Mouse (Mus musculus) CH12.LX (cell line): Measurements from ENCODE around the gene 4931428F04Rik. TPM values are rescaled to one million over a fixed set of nuclear protein-coding genes. Genes with fewer than 3 reads are reported as not detected.

Experiments used
- DNase-seq: peaks from one replicate; pipeline ENCODE4 v3.0.0-alpha.2; 2013; ENCODE audit errors: extremely low read depth
- H3K27ac ChIP-seq: 2 replicates; pipeline ENCODE4 v1.5.1; 2012; ENCODE audit warnings: low read depth, mild to moderate bottlenecking, control low read depth, moderate library complexity; ENCODE audit not compliant: insufficient read depth
- H3K27me3 ChIP-seq: replicated peaks from 2 replicates; pipeline ENCODE3; 2012; ENCODE audit warnings: inconsistent platforms
- H3K36me3 ChIP-seq, 2 experiments: replicated peaks in 1 of 2; 2 replicates each; pipeline versions ENCODE3 to v1.6.1; 2012; ENCODE audit warnings: inconsistent platforms in 1 of 2, low read length in 1 of 2, mild to moderate bottlenecking in 1 of 2, mixed read lengths in 1 of 2, moderate library complexity in 1 of 2; ENCODE audit not compliant: control insufficient read depth in 1 of 2, insufficient read depth in 1 of 2
- H3K4me1 ChIP-seq, 2 experiments: 2 replicates each; pipeline ENCODE4 v1.6.1; 2012; ENCODE audit warnings: inconsistent platforms in 1 of 2, moderate library complexity in 1 of 2; ENCODE audit not compliant: insufficient read depth in 2 of 2, control insufficient read depth in 1 of 2
- H3K4me2 ChIP-seq: 2 replicates; pipeline ENCODE4 v1.6.1; 2012; ENCODE audit warnings: low read depth, mild to moderate bottlenecking, control low read depth; ENCODE audit not compliant: poor library complexity, insufficient read depth, severe bottlenecking
- H3K4me3 ChIP-seq, 3 experiments: fragments of 150-350 bp in 1 of 3; sonication (generic) in 1 of 3; replicated peaks in 1 of 3; 2 replicates each; pipeline versions ENCODE3 to v1.5.1; 2011 to 2012; ENCODE audit warnings: low read depth in 2 of 3, low read length in 2 of 3, mild to moderate bottlenecking in 2 of 3, moderate library complexity in 2 of 3, control low read depth in 1 of 3, improper control_type of control experiment in 1 of 3, inconsistent platforms in 1 of 3, mixed read lengths in 1 of 3; ENCODE audit not compliant: poor library complexity in 1 of 3
- H3K79me2 ChIP-seq: replicated peaks from 2 replicates; pipeline ENCODE4 v1.6.1; 2012; ENCODE audit warnings: mild to moderate bottlenecking, moderate library complexity; ENCODE audit not compliant: control insufficient read depth, poor library complexity, insufficient read depth, severe bottlenecking; ENCODE audit errors: extremely low read depth
- H3K9ac ChIP-seq: 2 replicates; pipeline ENCODE4 v1.6.1; 2012; ENCODE audit warnings: low read depth, mild to moderate bottlenecking, control low read depth, moderate library complexity; ENCODE audit not compliant: insufficient read depth
- H3K9me3 ChIP-seq: replicated peaks from 2 replicates; pipeline ENCODE3; 2012; ENCODE audit warnings: low read length, inconsistent platforms, mixed read lengths
- BHLHE40 ChIP-seq: IDR thresholded peaks from 2 replicates; pipeline ENCODE4 v1.6.1; 2011; ENCODE audit warnings: mild to moderate bottlenecking, low read depth, low read length, improper control_type of control experiment
- CHD2 ChIP-seq: IDR thresholded peaks from 2 replicates; pipeline ENCODE4 v1.6.1; 2011; ENCODE audit warnings: low read length, improper control_type of control experiment
- ELF1 ChIP-seq: IDR thresholded peaks from 2 replicates; pipeline ENCODE4 v1.6.1; 2014; ENCODE audit warnings: low read depth, mild to moderate bottlenecking, inconsistent platforms, low read length, improper control_type of control experiment
- EP300 ChIP-seq: IDR thresholded peaks from 2 replicates; pipeline ENCODE4 v1.6.1; 2011; ENCODE audit warnings: low read length, improper control_type of control experiment
- ETS1 ChIP-seq: conservative IDR thresholded peaks from 2 replicates; pipeline ENCODE4 v1.6.1; 2012; ENCODE audit warnings: low read depth, mild to moderate bottlenecking, inconsistent platforms, low read length, improper control_type of control experiment, moderate library complexity
- HCFC1 ChIP-seq: IDR thresholded peaks from 2 replicates; pipeline ENCODE4 v1.6.1; 2012; ENCODE audit warnings: low read depth, mild to moderate bottlenecking, inconsistent platforms, low read length, improper control_type of control experiment
- IRF4 ChIP-seq: IDR thresholded peaks from 2 replicates; pipeline ENCODE4 v1.6.1; 2014; ENCODE audit warnings: low read depth, mild to moderate bottlenecking, inconsistent platforms, low read length, improper control_type of control experiment
- JUND ChIP-seq: conservative IDR thresholded peaks from 2 replicates; pipeline ENCODE4 v1.6.1; 2011; ENCODE audit warnings: low read depth, low read length, improper control_type of control experiment
- KAT2A ChIP-seq: IDR thresholded peaks from 2 replicates; pipeline ENCODE4 v1.6.1; 2012; ENCODE audit warnings: low read length, improper control_type of control experiment, inconsistent platforms; ENCODE audit not compliant: insufficient replicate concordance
- MAZ ChIP-seq: IDR thresholded peaks from 2 replicates; pipeline ENCODE4 v1.6.1; 2012; ENCODE audit warnings: low read depth, mild to moderate bottlenecking, inconsistent platforms, low read length, improper control_type of control experiment, moderate library complexity
- MYC ChIP-seq: IDR thresholded peaks from 2 replicates; pipeline ENCODE4 v1.6.1; 2011; ENCODE audit warnings: low read depth, mild to moderate bottlenecking, improper control_type of control experiment, low read length
- NRF1 ChIP-seq: IDR thresholded peaks from 2 replicates; pipeline ENCODE4 v1.6.1; 2014; ENCODE audit warnings: low read depth, mild to moderate bottlenecking, inconsistent platforms, low read length, improper control_type of control experiment, moderate library complexity
- PAX5 ChIP-seq: IDR thresholded peaks from 2 replicates; pipeline ENCODE4 v1.6.1; 2012; ENCODE audit warnings: low read length, inconsistent platforms, mixed read lengths
- POLR2A ChIP-seq: IDR thresholded peaks from 2 replicates; pipeline ENCODE4 v1.6.1; 2011; ENCODE audit warnings: low read depth, mild to moderate bottlenecking, improper control_type of control experiment, low read length
- TCF12 ChIP-seq: IDR thresholded peaks from 2 replicates; pipeline ENCODE4 v1.6.1; 2014; ENCODE audit warnings: low read depth, mild to moderate bottlenecking, inconsistent platforms, low read length, improper control_type of control experiment
- UBTF ChIP-seq: IDR thresholded peaks from 2 replicates; pipeline ENCODE4 v1.6.1; 2012; ENCODE audit warnings: low read depth, mild to moderate bottlenecking, inconsistent platforms, low read length, improper control_type of control experiment, moderate library complexity
- ZC3H11A ChIP-seq: IDR thresholded peaks from 2 replicates; pipeline ENCODE4 v1.6.1; 2012; ENCODE audit warnings: low read depth, mild to moderate bottlenecking, inconsistent platforms, low read length, improper control_type of control experiment
- ZMIZ1 ChIP-seq: IDR thresholded peaks from 2 replicates; pipeline ENCODE4 v1.6.1; 2012; ENCODE audit warnings: low read depth, mild to moderate bottlenecking, inconsistent platforms, low read length, improper control_type of control experiment
- ZNF384 ChIP-seq: IDR thresholded peaks from 2 replicates; pipeline ENCODE4 v1.6.1; 2012; ENCODE audit warnings: low read depth, low read length, improper control_type of control experiment, inconsistent platforms
- dilution Hi-C: fragments of 300-500 bp; cut with MboI; formaldehyde crosslinking; loops from 2 replicates; pipeline ENCODE4 v1.14.3; 2020; ENCODE audit warnings: low sequenced_read_pairs; ENCODE audit not compliant: extremely low pct_unique_long_range_greater_than_20kb, extremely low pct_ligation_motif_present
- in situ Hi-C: fragments of 300-500 bp; cut with MboI; formaldehyde crosslinking; loops from 3 replicates; pipeline ENCODE4 v1.14.3; 2019; ENCODE audit warnings: low sequenced_read_pairs, low pct_ligation_motif_present, low pct_unique_long_range_greater_than_20kb, mixed read lengths
- polyA plus RNA-seq: library from polyadenylated mRNA; unstranded; fragments of >175 nt; gene quantifications from 2 replicates; pipeline ENCODE4 v1.2.1, GENCODE M21; 2012; ENCODE audit warnings: low read depth; ENCODE audit not compliant: insufficient read length
- total RNA-seq, 2 experiments: library from RNA; depleted of rRNA; stranded (reverse); fragments of 300-350 nt in 1 of 2; fragments of >200 nt in 1 of 2; gene quantifications; 2 replicates each; pipeline ENCODE4 v1.2.3; 2012 to 2014

Gene 4931428F04Rik
- total and polyA plus RNA-seq, 3 experiments: 2.7 to 9.1 (median 4.7) TPM

DNA sequence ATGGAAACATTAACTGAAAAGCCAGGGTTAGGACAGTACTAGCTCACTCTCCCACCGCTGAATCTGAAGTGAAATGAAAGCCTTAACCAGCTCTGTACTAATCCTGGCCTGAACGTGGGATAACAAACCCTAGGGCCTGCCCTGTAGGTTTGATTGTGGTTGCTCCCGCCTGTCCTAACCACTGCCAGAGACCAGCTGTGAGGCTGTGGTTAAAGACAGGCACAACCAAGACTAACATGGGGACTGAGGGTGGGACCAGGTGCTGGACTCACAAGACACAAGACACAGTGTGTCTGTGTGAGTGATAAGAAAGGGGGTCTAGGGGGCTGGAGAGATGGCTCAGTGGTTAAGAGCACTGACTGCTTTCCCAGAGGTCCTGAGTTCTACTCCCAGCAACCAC lies 9.1 kb downstream of the 4931428F04Rik start:
- Histone ChIP-seq H3K9me3 (no peaks in the 10 kb centered on the region), H3K4me2 (no peak overlapping the region), H3K4me1 (peaks cover 0 to 2% of the 10 kb centered on the region in 2 experiments; a peak in 1 of 4 replicates), H3K79me2 (no peaks in the 10 kb centered on the region), H3K9ac (no peak overlapping the region), H3K27me3 (no peaks in the 10 kb centered on the region), H3K4me3 (no peak overlapping the region), H3K27ac (no peak overlapping the region), H3K36me3 (peaks cover 13 to 67% of the 10 kb centered on the region in 2 experiments)
- in situ Hi-C loops (loop anchor here (10.0 kb wide), 1 partner anchor 156 kb away; no protein-coding TSS in a partner anchor), dilution Hi-C loops (no loop called here)
- no peak for DNase-seq
- TF ChIP-seq MYC (no peak), PAX5 (no peak), TCF12 (no peak), ZMIZ1 (no peak), EP300 (no peak), ELF1 (no peak), ETS1 (no peak), IRF4 (no peak), ZC3H11A (no peak)

DNA sequence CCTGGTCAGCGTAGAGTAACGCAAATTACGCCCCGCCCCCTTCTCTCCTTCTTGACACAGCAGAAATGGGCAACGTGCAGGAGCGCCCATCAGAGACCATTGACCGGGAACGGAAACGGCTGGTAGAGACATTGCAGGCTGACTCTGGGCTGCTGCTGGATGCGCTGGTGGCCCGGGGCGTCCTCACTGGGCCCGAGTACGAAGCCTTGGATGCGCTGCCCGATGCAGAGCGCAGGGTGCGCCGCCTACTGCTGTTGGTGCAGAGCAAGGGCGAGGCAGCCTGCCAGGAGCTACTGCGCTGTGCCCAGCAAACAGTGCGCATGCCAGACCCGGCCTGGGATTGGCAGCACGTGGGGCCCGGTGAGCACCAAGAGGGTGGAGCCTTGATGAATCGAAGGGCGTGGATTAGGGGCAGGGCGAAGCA lies 10.7 kb downstream of the 4931428F04Rik start:
- H3K36me3 ChIP-seq: peaks cover 7 to 54% of the 10 kb centered on the region in 2 experiments
- H3K4me1 ChIP-seq: peaks cover 0 to 2% of the 10 kb centered on the region in 2 experiments; a peak in 1 of 4 replicates
- H3K79me2 ChIP-seq: no peaks in the 10 kb centered on the region
- H3K9ac ChIP-seq: no peak overlapping the region
- TF ChIP-seq JUND: no peak
- TF ChIP-seq MAZ: no peak
- no peak for TF ChIP-seq NRF1
- TF ChIP-seq HCFC1: no peak
- TF ChIP-seq UBTF: no peak
- no peak for TF ChIP-seq POLR2A
- TF ChIP-seq ZC3H11A: no peak
- no peak for TF ChIP-seq ETS1
- TF ChIP-seq BHLHE40: no peak
- TF ChIP-seq EP300: no peak
- TF ChIP-seq KAT2A: no peak
- no peak for TF ChIP-seq ZNF384
- TF ChIP-seq IRF4: no peak
- no peak for TF ChIP-seq CHD2
- DNase-seq: no peak
- H3K27ac ChIP-seq: no peak overlapping the region
- in situ Hi-C loops: no loop called here
- no peak overlapping the region for H3K4me3 ChIP-seq
- no peaks in the 10 kb centered on the region for H3K9me3 ChIP-seq
- dilution Hi-C loops: no loop called here
- no peaks in the 10 kb centered on the region for H3K27me3 ChIP-seq
- H3K4me2 ChIP-seq: no peak overlapping the region
